Mouse (Mus musculus) small intestine, adult 2 months (tissue): ENCODE results near the gene Cwc15. TPM values are rescaled to one million over a fixed set of nuclear protein-coding genes. Genes with fewer than 3 reads are reported as not detected.

Experiments
- H3K27ac ChIP-seq: fragments of 200-500 bp; 2 replicates; pipeline ENCODE4 v1.5.1; 2012; ENCODE audit warnings: low read depth, low read length, control low read depth, inconsistent platforms; ENCODE audit not compliant: insufficient read depth
- H3K27me3 ChIP-seq: fragments of 200-500 bp; 2 replicates; pipeline ENCODE4 v1.6.1; 2012; ENCODE audit warnings: mild to moderate bottlenecking, moderate library complexity, low read length, inconsistent platforms; ENCODE audit not compliant: control insufficient read depth, insufficient read depth
- H3K36me3 ChIP-seq: fragments of 200-500 bp; 2 replicates; pipeline ENCODE4 v1.6.1; 2012; ENCODE audit warnings: mild to moderate bottlenecking, low read length, control low read depth, inconsistent platforms; ENCODE audit not compliant: control insufficient read depth, insufficient read depth
- H3K4me1 ChIP-seq: fragments of 200-500 bp; 2 replicates; pipeline ENCODE4 v1.6.1; 2012; ENCODE audit warnings: low read length, inconsistent platforms, mixed read lengths; ENCODE audit not compliant: control insufficient read depth, insufficient read depth, insufficient read length
- H3K4me3 ChIP-seq: fragments of 200-500 bp; 2 replicates; pipeline ENCODE4 v1.5.1; 2012; ENCODE audit warnings: low read depth, mild to moderate bottlenecking, control low read depth, inconsistent platforms, low read length, moderate library complexity
- CTCF ChIP-seq: fragments of 200-500 bp; IDR thresholded peaks from 2 replicates; pipeline ENCODE4 v1.5.1; 2012; ENCODE audit warnings: low read depth, mild to moderate bottlenecking, control low read depth, inconsistent platforms, low read length, moderate library complexity, mixed read lengths; ENCODE audit not compliant: insufficient replicate concordance, insufficient read length; ENCODE audit errors: extremely low read depth
- POLR2A ChIP-seq: fragments of 200-500 bp; IDR thresholded peaks from 2 replicates; pipeline ENCODE4 v1.6.1; 2012; ENCODE audit warnings: low read depth, mild to moderate bottlenecking, control low read depth, inconsistent platforms, low read length, moderate library complexity
- WGBS: fragments of 180-500 bp; shearing (Covaris S2); methylation state at CpG from one replicate; pipeline ENCODE4 v1.1.7; 2018; 5-methylcytosine and 5-hydroxymethylcytosine counted together
- polyA plus RNA-seq: library from polyadenylated mRNA; depleted of rRNA; stranded (reverse); fragments of >200 nt; gene quantifications from 2 replicates; pipeline ENCODE4 v1.2.3, GENCODE M21; 2012; rRNA removed

Gene Cwc15
- polyA plus RNA-seq, 1 experiment = 4.3 TPM

DNA sequence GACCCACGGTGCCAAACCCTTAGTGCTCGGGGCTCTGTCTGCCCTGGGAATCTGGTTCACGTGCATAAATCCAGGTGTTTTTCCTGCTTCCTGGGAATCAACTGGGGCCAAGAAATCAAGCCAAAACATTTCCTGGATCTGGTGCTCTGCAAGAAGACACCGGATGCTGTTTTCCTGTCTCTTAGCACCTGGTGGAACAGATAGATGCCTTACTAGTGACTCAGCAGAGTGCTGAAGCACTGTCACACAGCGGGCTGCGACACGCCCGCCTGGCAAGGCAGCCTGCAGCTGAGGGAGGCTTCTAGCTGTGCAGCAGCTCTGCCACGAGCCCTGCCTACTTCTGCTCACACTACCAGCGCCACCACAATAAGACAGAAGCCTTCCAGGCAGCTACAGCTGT lies 59.0 kb downstream of the Cwc15 start:
- Histone ChIP-seq H3K27ac (no peak overlapping the region), H3K27me3 (no peaks in the 10 kb centered on the region), H3K4me3 (no peak overlapping the region), H3K4me1 (no peaks in the 10 kb centered on the region), H3K36me3 (no peaks in the 10 kb centered on the region)
- WGBS = 21% methylated on average over 10 of the region's 10 CpGs
- TF ChIP-seq CTCF = no peak
- TF ChIP-seq POLR2A = no peak

DNA sequence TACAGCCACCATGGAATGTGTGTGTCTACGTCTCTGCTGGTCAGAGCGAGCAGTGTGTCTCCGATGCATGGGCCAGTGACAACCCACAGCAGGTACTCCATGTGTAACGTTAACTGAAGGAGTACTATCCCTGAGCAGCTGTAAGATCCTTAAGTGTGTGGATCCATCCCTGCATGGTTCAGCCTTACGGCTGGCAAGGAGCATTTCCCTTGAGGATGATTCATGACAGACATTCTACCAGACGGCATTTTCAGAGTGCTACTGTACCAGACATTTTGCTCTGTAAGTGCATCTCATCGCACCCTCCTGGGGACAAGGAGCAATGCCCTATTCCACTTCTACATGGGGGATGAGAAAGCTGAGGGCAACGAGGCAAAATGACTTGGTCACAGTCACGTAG lies 59.6 kb downstream of the Cwc15 start:
- no peaks in the 10 kb centered on the region for H3K4me1 ChIP-seq
- H3K27ac ChIP-seq = no peak overlapping the region
- no peaks in the 10 kb centered on the region for H3K36me3 ChIP-seq
- TF ChIP-seq POLR2A (no peak), CTCF (no peak)
- H3K4me3 ChIP-seq = no peak overlapping the region
- no peaks in the 10 kb centered on the region for H3K27me3 ChIP-seq
- WGBS = 86% methylated on average over 9 of the region's 9 CpGs

Other genes with a start within 250 kb of the Cwc15 start
- 5.9 and 11.4 TPM in 2 replicates for gene Sesn3, start 225.6 kb upstream of the Cwc15 start, polyA plus RNA-seq
- 108 and 114 TPM in 2 replicates for gene Endod1, start 119.1 kb upstream of the Cwc15 start, polyA plus RNA-seq
- not detected in 2 replicates for gene Kdm4d, start 135 bp upstream of the Cwc15 start, polyA plus RNA-seq
- gene Amotl1, start 144.4 kb downstream of the Cwc15 start, polyA plus RNA-seq = 6.7 and 9.4 TPM in 2 replicates
- 0.29 and 0.71 TPM in 2 replicates for gene Piwil4, start 240.1 kb downstream of the Cwc15 start, polyA plus RNA-seq